Mouse (Mus musculus): ENCODE results near the gene Tmem151a.

DNA sequence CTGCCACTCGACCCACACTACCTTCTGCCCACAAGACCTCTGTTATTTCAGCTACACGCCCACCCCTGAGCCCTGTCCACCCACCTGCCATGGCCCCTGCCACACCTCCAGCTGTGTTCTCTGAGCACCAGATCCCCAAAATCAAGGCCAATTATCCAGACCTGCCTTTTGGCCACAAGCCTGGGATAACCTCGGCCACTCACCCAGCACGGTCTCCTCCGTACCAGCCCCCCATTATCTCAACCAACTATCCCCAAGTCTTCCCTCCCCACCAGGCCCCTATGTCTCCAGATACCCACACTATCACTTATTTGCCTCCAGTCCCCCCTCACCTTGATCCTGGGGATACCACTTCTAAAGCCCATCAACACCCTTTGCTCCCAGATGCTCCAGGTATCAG, 15.8 kb downstream of the Tmem151a start:
- TF ChIP-seq POLR2A (IDR thresholded peaks at IDR 0.05; ENCODE audit: insufficient read depth, low read length) = no peak
- no peak for TF ChIP-seq EP300 (IDR thresholded peaks at IDR 0.05; ENCODE audit: insufficient read depth, low read depth, low read length)
- no peak for TF ChIP-seq CTCF (IDR thresholded peaks at IDR 0.05; ENCODE audit: low read depth, low read length)

All from ES-Bruce4 (cell line).